Mouse (Mus musculus): ENCODE data around the gene Rpl36a. TPM values are rescaled to one million over a fixed set of nuclear protein-coding genes. Genes with fewer than 3 reads are reported as not detected.
"Not testable (repeated sequence)": the region's sequence is repeated elsewhere in the genome, so short reads cannot be mapped to it uniquely, and the experiment has no call there.

Rpl36a gene
- total RNA-seq (2021), result 100 to 1,000 TPM; 122 to 137 TPM
- long read RNA-seq, experiment 1, transcript Rpl36a-201 (5 exons, 483 nt), result major isoform, 51 of 56 reads
- long read RNA-seq, experiment 1, partial matches to known transcripts, result 1 of 56 reads
- long read RNA-seq, experiment 1, other reads (novel, unspliced or antisense), result 0 of 56 reads
- long read RNA-seq, experiment 2, transcript Rpl36a-201 (5 exons, 483 nt), result major isoform, 70 of 78 reads
- long read RNA-seq, experiment 2, transcript Rpl36a-206 (4 exons, 812 nt), result minor isoform, 6 of 78 reads
- long read RNA-seq, experiment 2, partial matches to known transcripts, result 0 of 78 reads
- long read RNA-seq, experiment 2, other reads (novel, unspliced or antisense), result 2 of 78 reads

GRCm38 (mm10) chrX:134585103-134586002, at the start of gene Rpl36a:
Gene Rpl36a (plus strand): TSS chrX:134585654.
- peak within 1 kb of the TSS; percentile 85 for H3K27ac ChIP-seq
- DNase-seq (ENCODE audit: low spot score in 2 of 2), result peak; percentile 81 to 89
- peak within 1 kb of the TSS; percentile 60 for H3K4me3 ChIP-seq
- TF ChIP-seq CTCF (conservative IDR thresholded peaks at IDR 0.05), result peak; percentile 83

DNA sequence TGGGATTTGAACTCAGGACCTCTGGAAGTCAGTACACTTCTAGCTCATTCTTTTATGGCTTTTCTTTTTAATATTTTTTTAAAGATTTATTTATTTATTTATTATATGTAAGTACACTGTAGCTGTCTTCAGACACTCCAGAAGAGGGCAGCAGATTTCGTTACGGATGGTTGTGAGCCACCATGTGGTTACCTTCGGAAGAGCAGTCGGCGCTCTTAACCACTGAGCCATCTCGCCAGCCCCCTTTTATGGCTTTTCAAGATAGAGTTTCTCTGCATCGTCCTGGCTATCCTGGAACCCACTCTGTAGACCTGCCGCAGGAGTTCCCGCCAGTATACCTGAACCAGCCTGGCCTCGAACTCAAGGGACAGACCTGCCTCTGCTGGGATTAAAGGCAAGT, 45.7 kb upstream of the Rpl36a start:
- H3K4me3 ChIP-seq, result not testable (repeated sequence)

GRCm38 (mm10) chrX:134540414-134541135, 44.9 kb upstream of the Rpl36a start:
- DNase-seq (ENCODE audit: low spot score in 2 of 2), result no peak
- no peak for TF ChIP-seq CTCF (conservative IDR thresholded peaks at IDR 0.05)
- Histone ChIP-seq H3K27ac (peak overlapping the region; percentile 55; the same call in 1 of the 2 replicates), H3K4me3 (peak overlapping the region; percentile 65)

More for the DNA sequence above, 45.7 kb upstream of the Rpl36a start:
- not testable (repeated sequence) for DNase-seq (ENCODE audit: low spot score in 2 of 2); H3K27ac ChIP-seq
- peak; percentile 67 for TF ChIP-seq CTCF (conservative IDR thresholded peaks at IDR 0.05)

- H3K27ac ChIP-seq, result peak within 1 kb of the TSS; percentile 89
- TF ChIP-seq CTCF (conservative IDR thresholded peaks at IDR 0.05), result no peak
- peak within 1 kb of the TSS; percentile 65 for H3K4me3 ChIP-seq
- peak; percentile 13 to 20 for DNase-seq (ENCODE audit: low spot score in 2 of 2)
These were observed 44.1 kb upstream of the Rpl36a start, which contains the start of gene Timm8a1 for GRCm38 (mm10) chrX:134541145-134541954. Gene Timm8a1 (minus strand): TSS chrX:134541865.

- Histone ChIP-seq H3K27ac (peak overlapping the region; percentile 89), H3K4me3 (peak overlapping the region; percentile 65)
- TF ChIP-seq CTCF (conservative IDR thresholded peaks at IDR 0.05), result no peak
- DNase-seq (ENCODE audit: low spot score in 2 of 2), result no peak
These were observed 43.5 kb upstream of the Rpl36a start for GRCm38 (mm10) chrX:134541955-134542308.

DNA sequence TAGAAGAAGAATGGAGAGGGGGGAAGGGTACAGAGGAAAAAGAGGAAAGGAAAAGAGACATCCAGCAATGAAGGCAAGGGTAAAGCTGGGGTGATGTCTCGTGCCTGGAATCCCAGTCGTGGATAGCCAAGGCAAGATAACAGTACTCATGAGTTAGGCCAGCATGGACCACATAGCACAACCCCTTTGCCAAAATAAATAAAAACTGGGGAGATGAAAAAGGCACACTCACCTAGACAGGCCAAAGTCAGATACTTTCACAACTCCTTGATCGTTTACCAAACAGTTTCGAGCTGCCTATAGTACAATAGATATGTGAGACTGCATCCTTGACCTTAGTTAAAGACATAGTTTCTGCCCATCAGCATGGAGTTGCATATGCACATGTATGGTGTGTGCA, 38.1 kb upstream of the Rpl36a start:
- no peak for DNase-seq (ENCODE audit: low spot score in 2 of 2)
- Histone ChIP-seq H3K27ac (no peak overlapping the region), H3K4me3 (no peak overlapping the region)
- no peak for TF ChIP-seq CTCF (conservative IDR thresholded peaks at IDR 0.05)

- Histone ChIP-seq H3K4me3 (no peak overlapping the region), H3K27ac (no peak overlapping the region)
- peak; percentile 83 for TF ChIP-seq CTCF (conservative IDR thresholded peaks at IDR 0.05)
- peak; percentile 9 to 18 for DNase-seq (ENCODE audit: low spot score in 2 of 2)
These were observed 34.6 kb upstream of the Rpl36a start for GRCm38 (mm10) chrX:134550903-134551302.

DNA sequence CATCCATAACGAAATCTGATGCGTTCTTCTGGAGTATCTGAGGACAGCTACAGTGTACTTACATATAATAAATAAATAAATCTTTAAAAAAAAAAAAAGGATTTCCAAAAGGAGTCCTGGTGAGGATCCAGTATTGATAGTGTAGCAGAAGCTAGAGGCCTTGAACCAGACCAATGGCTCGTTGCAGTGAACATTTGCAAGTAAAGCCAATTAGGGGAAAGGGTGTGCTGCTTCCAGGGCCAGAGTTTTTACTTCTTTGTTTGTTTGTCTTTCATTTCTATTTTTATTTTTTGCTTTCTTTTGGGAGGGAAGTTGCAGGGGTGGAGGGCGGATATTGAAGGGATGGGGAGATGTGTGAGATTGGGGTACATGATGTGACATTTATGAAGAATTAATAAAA, 32.1 kb upstream of the Rpl36a start:
- no peak for TF ChIP-seq CTCF (conservative IDR thresholded peaks at IDR 0.05)
- Histone ChIP-seq H3K4me3 (no peak overlapping the region), H3K27ac (no peak overlapping the region)
- no peak for DNase-seq (ENCODE audit: low spot score in 2 of 2)

DNA sequence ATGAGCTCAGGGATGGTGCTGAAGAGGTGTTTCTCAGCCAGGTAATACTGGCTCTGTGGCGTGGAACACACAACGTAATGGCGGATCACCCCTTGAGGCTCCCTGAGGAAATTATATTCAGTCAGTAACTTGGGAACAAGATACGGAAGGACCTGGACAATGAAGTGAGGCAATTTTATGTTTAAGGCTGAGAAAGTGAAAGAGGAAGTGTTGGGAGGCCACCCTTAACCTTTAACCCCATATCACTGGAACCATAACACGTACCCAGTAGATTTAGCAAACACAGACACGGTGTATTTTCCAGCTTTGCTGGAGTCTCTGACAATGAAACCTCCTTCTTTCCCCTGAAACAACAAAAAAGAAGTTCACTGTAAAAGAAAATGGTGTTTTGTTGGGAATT, 31.0 kb upstream of the Rpl36a start:
- DNase-seq (ENCODE audit: low spot score in 2 of 2), result no peak
- no peak for TF ChIP-seq CTCF (conservative IDR thresholded peaks at IDR 0.05)
- no peak overlapping the region for H3K27ac ChIP-seq
- H3K4me3 ChIP-seq, result no peak overlapping the region

GRCm38 (mm10) chrX:134564326-134564725, 21.1 kb upstream of the Rpl36a start:
- no peak for DNase-seq (ENCODE audit: low spot score in 2 of 2)
- Histone ChIP-seq H3K4me3 (no peak overlapping the region), H3K27ac (no peak overlapping the region)
- TF ChIP-seq CTCF (conservative IDR thresholded peaks at IDR 0.05), result no peak

- H3K27ac ChIP-seq, result no peak overlapping the region
- no peak for DNase-seq (ENCODE audit: low spot score in 2 of 2)
These were observed 18.8 kb upstream of the Rpl36a start for GRCm38 (mm10) chrX:134566536-134567222.

More at GRCm38 (mm10) chrX:134566536-134567222, 18.8 kb upstream of the Rpl36a start:
- no peak overlapping the region for H3K4me3 ChIP-seq
- no peak for TF ChIP-seq CTCF (conservative IDR thresholded peaks at IDR 0.05)
